Mouse (Mus musculus) midbrain, embryonic 16.5 days (tissue): ENCODE data around the gene Zfp503. TPM values are rescaled to one million over a fixed set of nuclear protein-coding genes. Genes with fewer than 3 reads are reported as not detected.

Source experiments
- microRNA-seq: library from miRNA; unstranded; fragments of <30 nt; microRNA quantifications from one replicate; pipeline ENCODE4, GENCODE M21; 2017
- polyA plus RNA-seq: library from polyadenylated mRNA; unstranded; fragments of >200 nt; fragmentation: Nextera tagmentation; extraction: Ambion mirVana; gene quantifications from 2 replicates; pipeline ENCODE4 v1.2.1, GENCODE M21; 2015

Gene Zfp503
- polyA plus RNA-seq, 1 experiment from 2014 or later: 4.0 TPM

Small RNA genes lying within 50 kb of the gene (microRNA-seq; reads per million reads assigned to microRNA genes)
- gene Gm27532: not detected

Other genes with a start within 250 kb of the Zfp503 start
- 22.4 TPM in 2 replicates for gene Samd8, start 239.1 kb downstream of the Zfp503 start, polyA plus RNA-seq
- not detected in 2 replicates for gene Dusp13, start 238.4 kb downstream of the Zfp503 start, polyA plus RNA-seq
- 291 and 294 TPM in 2 replicates for gene Vdac2, start 164.4 kb downstream of the Zfp503 start, polyA plus RNA-seq
- 58.1 and 58.7 TPM in 2 replicates for gene Comtd1, start 140.6 kb downstream of the Zfp503 start, polyA plus RNA-seq
- gene Lrmda, start 30.1 kb upstream of the Zfp503 start, polyA plus RNA-seq: 0.34 TPM in 1 of 2 replicates, not detected in the other